In genomic region chrX:136957583-136958279, GRCm38 (mm10) we compare ENCODE assay signal across 9 mouse cellular contexts. TPM values are rescaled to one million over a fixed set of nuclear protein-coding genes. Genes with fewer than 3 reads are reported as not detected.
DNase-seq lines count a peak whose midpoint lies in the region; ATAC-seq and TF ChIP-seq lines count a peak whose summit lies in the region.
"Not testable (repeated sequence)": the region's sequence is repeated elsewhere in the genome, so short reads cannot be mapped to it uniquely, and the experiment has no call there.
"Had no signal": no experiment of that assay in that cellular context is flagged by ENCODE, and none has a peak within 500 bp of the region (broad histone marks: within the 10 kb centered on the region; RNA-seq: fewer than 3 reads in every experiment).

No protein-coding gene starts in this region.

- not testable (repeated sequence) for H3K9me3 ChIP-seq in lung, embryonic 15.5 days

- peak overlapping the region; percentile 49 for H3K4me3 ChIP-seq in left cerebral cortex, adult 2 months
- H3K4me3 ChIP-seq in lung, embryonic 15.5 days: peak overlapping the region; percentile 31

- not testable (repeated sequence) for H3K36me3 ChIP-seq in lung, embryonic 15.5 days

- not testable (repeated sequence) for H3K9ac ChIP-seq in lung, embryonic 15.5 days

- peak; percentile 92 for ATAC-seq in lung, embryonic 15.5 days (ENCODE audit: borderline replicate concordance, extremely low read depth, low FRiP score, low TSS enrichment)
- ATAC-seq in neutrophil, adult 5-6 weeks (ENCODE audit: extremely low read depth, insufficient number of reproducible peaks, low FRiP score, poor library complexity, severe bottlenecking): peak; percentile 93

- WGBS in lung, embryonic 15.5 days: 18% methylated on average over 13 of the region's 13 CpGs

- H3K4me2 ChIP-seq in lung, embryonic 15.5 days: peak overlapping the region; percentile 49

- intact Hi-C loops in left cerebral cortex, adult 2 months (cut with DNase I): loop anchor here (2.0 kb wide), 2 partner anchors 21 to 59 kb away; no protein-coding TSS in a partner anchor

- H3K27ac ChIP-seq in left cerebral cortex, adult 2 months; lung, embryonic 15.5 days: not testable (repeated sequence)

- peak; percentile 56 for DNase-seq in adrenal gland, postnatal 10 days
- DNase-seq in embryo, embryonic 9.5 days (ENCODE audit: extremely low spot score): peak; percentile 56
- DNase-seq in gastrocnemius, postnatal 25 days: peak; percentile 26
- peak; percentile 76 for DNase-seq in kidney, adult 11 months
- peak; percentile 68 to 77 for DNase-seq in left cerebral cortex, adult 2 months (ENCODE audit: extremely low spot score in 1 of 2, low spot score in 2 of 2)
- peak; percentile 70 for DNase-seq in testis, postnatal 14 days (ENCODE audit: low spot score)

- not testable (repeated sequence) for TF ChIP-seq CTCF in left cerebral cortex, adult 2 months (IDR thresholded peaks at IDR 0.05)

- H3K27me3 ChIP-seq in lung, embryonic 15.5 days: not testable (repeated sequence)

- not testable (repeated sequence) for H3K4me1 ChIP-seq in lung, embryonic 15.5 days

RNA-seq across cellular contexts. Expression of gene Tmsb15b2, which starts 17.6 kb away (rescaled TPM):
- total RNA-seq in adrenal gland, postnatal 10 days (2021): 10 to 100 TPM; 13.1 to 18.8 TPM
- total RNA-seq in gastrocnemius, postnatal 25 days (2021): 1 to 10 TPM; 4.3 to 6.4 TPM
- total RNA-seq in left cerebral cortex, adult 2 months (2021): 10 to 100 TPM in 1 of 2 experiments, 1 to 10 TPM in 1; 7.5 to 19.7 TPM
- polyA plus RNA-seq in lung, embryonic 15.5 days (2015; fragmentation: Nextera tagmentation; extraction: Ambion mirVana): 30.5 and 33.3 TPM in 2 replicates
- 31.6 TPM in 1 of 2 replicates, not detected in the other for total RNA-seq in neutrophil, adult 5-6 weeks (2017)
- polyA plus RNA-seq: heart, adult 2 months had no signal

RNA-seq across cellular contexts. Expression of gene Tmsb15l, which starts 18.9 kb away (rescaled TPM):
- total RNA-seq in adrenal gland, postnatal 10 days (2021): 1 to 10 TPM; 1.0 to 1.1 TPM
- not detected for total RNA-seq in gastrocnemius, postnatal 25 days (2021)
- total RNA-seq in left cerebral cortex, adult 2 months (2021): 1 to 10 TPM; 3.6 to 3.8 TPM
- polyA plus RNA-seq in lung, embryonic 15.5 days (2015; fragmentation: Nextera tagmentation; extraction: Ambion mirVana): 2.9 and 3.5 TPM in 2 replicates
- 3.7 and 6.6 TPM in 2 replicates for total RNA-seq in neutrophil, adult 5-6 weeks (2017)
- total RNA-seq: heart, adult 2 months had no signal

RNA-seq across cellular contexts. Expression of gene Tmsb15b1, which starts 18.9 kb away (rescaled TPM):
- total RNA-seq in adrenal gland, postnatal 10 days (2021): 1 to 10 TPM; 4.6 to 7.5 TPM
- total RNA-seq in gastrocnemius, postnatal 25 days (2021): 1 to 10 TPM; 1.6 to 5.3 TPM
- 1 to 10 TPM; 2.8 to 7.7 TPM for total RNA-seq in left cerebral cortex, adult 2 months (2021)
- polyA plus RNA-seq in lung, embryonic 15.5 days (2015; fragmentation: Nextera tagmentation; extraction: Ambion mirVana): 19.0 and 22.2 TPM in 2 replicates
- 5.3 and 7.0 TPM in 2 replicates for total RNA-seq in neutrophil, adult 5-6 weeks (2017)
- total RNA-seq: heart, adult 2 months had no signal
- polyA plus RNA-seq: heart, adult 2 months had no signal

RNA-seq across cellular contexts. Expression of gene H2bfm, which starts 30.6 kb away (rescaled TPM):
- total RNA-seq in adrenal gland, postnatal 10 days (2021): not detected
- total RNA-seq in gastrocnemius, postnatal 25 days (2021): not detected
- total RNA-seq in left cerebral cortex, adult 2 months (2021): not detected
- not detected in 2 replicates for polyA plus RNA-seq in lung, embryonic 15.5 days (2015; fragmentation: Nextera tagmentation; extraction: Ambion mirVana)
- not detected in 2 replicates for total RNA-seq in neutrophil, adult 5-6 weeks (2017)
- total RNA-seq: heart, adult 2 months had no signal
- polyA plus RNA-seq: heart, adult 2 months had no signal

RNA-seq across cellular contexts. Expression of gene Zcchc18, which starts 35.2 kb away (rescaled TPM):
- 10 to 100 TPM in 1 of 2 experiments, 1 to 10 TPM in 1; 9.9 to 14.0 TPM for total RNA-seq in adrenal gland, postnatal 10 days (2021)
- not detected for total RNA-seq in gastrocnemius, postnatal 25 days (2021)
- total RNA-seq in left cerebral cortex, adult 2 months (2021): 100 to 1,000 TPM; 258 to 272 TPM
- polyA plus RNA-seq in lung, embryonic 15.5 days (2015; fragmentation: Nextera tagmentation; extraction: Ambion mirVana): 11.0 and 11.4 TPM in 2 replicates
- 6.9 and 8.6 TPM in 2 replicates for total RNA-seq in neutrophil, adult 5-6 weeks (2017)

Comparison
In these comparisons a context has a peak if more than half of its experiments do, and no peak if none do; other contexts are left out.
1. DNase-seq: peak in every context shown above with its lines; median percentile 76 in kidney, adult 11 months; 72 in left cerebral cortex, adult 2 months; 70 in testis, postnatal 14 days; 56 in adrenal gland, postnatal 10 days; 56 in embryo, embryonic 9.5 days; 26 in gastrocnemius, postnatal 25 days.